Comparison of ENCODE assay signal across 11 mouse cellular contexts in the genomic region with DNA sequence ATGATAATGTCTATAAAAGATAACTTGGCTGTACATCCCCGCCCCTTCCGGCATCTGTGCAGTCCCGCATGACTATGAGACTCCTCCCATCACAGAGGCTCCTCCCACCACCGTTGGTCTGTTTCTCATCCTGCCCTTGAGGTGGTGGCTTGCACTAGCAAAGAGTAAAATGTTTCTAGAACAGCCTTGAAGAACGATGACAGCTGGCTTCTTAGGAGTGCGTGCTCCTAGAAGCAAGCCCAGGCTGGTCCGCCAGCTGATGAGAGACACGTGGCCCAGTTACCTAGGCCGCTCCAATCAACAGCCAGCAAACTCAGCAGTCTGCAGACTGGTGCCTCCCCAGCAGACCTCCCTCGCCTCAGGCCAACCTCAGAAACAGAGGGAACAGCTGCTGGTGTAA. TPM values are rescaled to one million over a fixed set of nuclear protein-coding genes. Genes with fewer than 3 reads are reported as not detected.
DNase-seq lines count a peak whose midpoint lies in the region; ATAC-seq and TF ChIP-seq lines count a peak whose summit lies in the region.
"Had no signal": no experiment of that assay in that cellular context is flagged by ENCODE, and none has a peak within 500 bp of the region (broad histone marks: within the 10 kb centered on the region; RNA-seq: fewer than 3 reads in every experiment).

No protein-coding gene starts in this region.

- H3K4me1 ChIP-seq in thymus, adult 2 months (replicated peaks; ENCODE audit: control insufficient read depth, insufficient read depth, low read length) = no peaks in the 10 kb centered on the region; the same call in none of the 2 replicates
- H3K4me1 ChIP-seq in hindbrain, embryonic 16.5 days (ENCODE audit: control insufficient read depth, insufficient read depth, low read depth, low read length) = peaks cover 3% of the 10 kb centered on the region; the same call in 1 of the 2 replicates
- peaks cover 4% of the 10 kb centered on the region; the same call in 1 of the 2 replicates for H3K4me1 ChIP-seq in stomach, embryonic 16.5 days (ENCODE audit: control insufficient read depth, insufficient read depth, low read length)
- 0 out of 2 replicates have a peak, but pooled peaks cover 3% of the 10 kb centered on the region for H3K4me1 ChIP-seq in forebrain, embryonic 11.5 days (replicated peaks; ENCODE audit: control insufficient read depth, insufficient read depth, low read length)

- TF ChIP-seq POLR2A in thymus, adult 2 months (IDR thresholded peaks at IDR 0.05; ENCODE audit: control insufficient read depth, extremely low read depth, insufficient read depth, low read length, poor library complexity) = no peak

- H3K4me3 ChIP-seq in thymus, adult 2 months (ENCODE audit: control insufficient read depth, insufficient read depth, low read length) = no peak overlapping the region
- no peak overlapping the region for H3K4me3 ChIP-seq in hindbrain, embryonic 16.5 days (ENCODE audit: low read length)
- H3K4me3 ChIP-seq in stomach, embryonic 16.5 days (replicated peaks; ENCODE audit: low read length) = no peak overlapping the region
- H3K4me3 ChIP-seq in forebrain, embryonic 11.5 days (ENCODE audit: low read depth, low read length) = no peak overlapping the region
- H3K4me3 ChIP-seq: midbrain, embryonic 15.5 days had no signal

- no peaks in the 10 kb centered on the region for H3K9me3 ChIP-seq in hindbrain, embryonic 16.5 days (ENCODE audit: control insufficient read depth, low read length)
- H3K9me3 ChIP-seq in stomach, embryonic 16.5 days (replicated peaks; ENCODE audit: control insufficient read depth, low read length) = no peaks in the 10 kb centered on the region
- no peaks in the 10 kb centered on the region for H3K9me3 ChIP-seq in forebrain, embryonic 11.5 days (ENCODE audit: control insufficient read depth, low read length)
- H3K9me3 ChIP-seq: G1E; midbrain, embryonic 15.5 days had no signal

- WGBS in thymus, adult 2 months = 60% methylated on average over 10 of the region's 10 CpGs
- WGBS in hindbrain, embryonic 16.5 days = 51% methylated on average over 10 of the region's 10 CpGs
- 23% methylated on average over 10 of the region's 10 CpGs for WGBS in stomach, embryonic 16.5 days
- WGBS in forebrain, embryonic 11.5 days = 49% methylated on average over 10 of the region's 10 CpGs

- no peaks in the 10 kb centered on the region for H3K36me3 ChIP-seq in thymus, adult 2 months (ENCODE audit: control insufficient read depth, insufficient read depth, low read length)
- no peaks in the 10 kb centered on the region for H3K36me3 ChIP-seq in hindbrain, embryonic 16.5 days (ENCODE audit: control insufficient read depth, insufficient read depth, low read length)
- H3K36me3 ChIP-seq in stomach, embryonic 16.5 days (ENCODE audit: control insufficient read depth, insufficient read depth, low read length) = no peaks in the 10 kb centered on the region
- no peaks in the 10 kb centered on the region for H3K36me3 ChIP-seq in forebrain, embryonic 11.5 days (ENCODE audit: control insufficient read depth, insufficient read depth, low read length)
- H3K36me3 ChIP-seq: G1E; midbrain, embryonic 15.5 days had no signal

- no peak overlapping the region for H3K4me2 ChIP-seq in hindbrain, embryonic 16.5 days (ENCODE audit: low read length)
- no peak overlapping the region for H3K4me2 ChIP-seq in stomach, embryonic 16.5 days (ENCODE audit: low read depth, low read length)
- H3K4me2 ChIP-seq in forebrain, embryonic 11.5 days (ENCODE audit: low read depth, low read length, severe bottlenecking) = no peak overlapping the region
- H3K4me2 ChIP-seq: midbrain, embryonic 15.5 days had no signal

- ATAC-seq in hindbrain, embryonic 16.5 days = peak; percentile 50; the same call in 1 of the 2 replicates
- peak; percentile 57; the same call in 1 of the 2 replicates for ATAC-seq in stomach, embryonic 16.5 days (ENCODE audit: insufficient read depth, low FRiP score)
- no peak for ATAC-seq in erythroblast, adult 5-6 weeks (replicated peaks; ENCODE audit: low FRiP score, poor library complexity, severe bottlenecking)
- no peak for ATAC-seq in forebrain, embryonic 11.5 days (replicated peaks; ENCODE audit: low FRiP score)
- ATAC-seq: midbrain, embryonic 15.5 days had no signal

- no peaks in the 10 kb centered on the region for H3K27me3 ChIP-seq in thymus, adult 2 months (ENCODE audit: control insufficient read depth, insufficient read depth, low read length)
- no peaks in the 10 kb centered on the region for H3K27me3 ChIP-seq in hindbrain, embryonic 16.5 days (replicated peaks; ENCODE audit: control insufficient read depth, insufficient read depth, low read length)
- H3K27me3 ChIP-seq in stomach, embryonic 16.5 days (ENCODE audit: control insufficient read depth, insufficient read depth, low read length) = no peaks in the 10 kb centered on the region
- H3K27me3 ChIP-seq in forebrain, embryonic 11.5 days (ENCODE audit: control insufficient read depth, insufficient read depth, low read length) = no peaks in the 10 kb centered on the region
- H3K27me3 ChIP-seq: midbrain, embryonic 15.5 days had no signal

- intact Hi-C loops in gastrocnemius, postnatal 14 days (cut with DNase I; ENCODE audit: low total_unique reads) = no loop called here

- peak overlapping the region; percentile 7; the same call in 1 of the 2 replicates for H3K27ac ChIP-seq in thymus, adult 2 months (ENCODE audit: control insufficient read depth, insufficient read depth, low read length)
- no peak overlapping the region for H3K27ac ChIP-seq in hindbrain, embryonic 16.5 days (ENCODE audit: low read depth, low read length)
- H3K27ac ChIP-seq in stomach, embryonic 16.5 days (ENCODE audit: low read length) = no peak overlapping the region
- no peak overlapping the region for H3K27ac ChIP-seq in forebrain, embryonic 11.5 days (ENCODE audit: low read depth, low read length)
- H3K27ac ChIP-seq: midbrain, embryonic 15.5 days had no signal

- no peak for TF ChIP-seq CTCF in thymus, adult 2 months (IDR thresholded peaks at IDR 0.05; ENCODE audit: borderline replicate concordance, control insufficient read depth, extremely low read depth, insufficient read depth, low read length, poor library complexity)

- no peak overlapping the region for H3K9ac ChIP-seq in hindbrain, embryonic 16.5 days (ENCODE audit: low read depth, low read length)
- no peak overlapping the region; the same call in 1 of the 2 replicates for H3K9ac ChIP-seq in stomach, embryonic 16.5 days (ENCODE audit: low read length)
- no peak overlapping the region for H3K9ac ChIP-seq in forebrain, embryonic 11.5 days (ENCODE audit: low read length)
- H3K9ac ChIP-seq: midbrain, embryonic 15.5 days had no signal

- DNase-seq in gastrocnemius, postnatal 14 days = peak; percentile 18
- DNase-seq in gastrocnemius, postnatal 25 days = no peak
- DNase-seq in thymus, adult 2 months = no peak
- DNase-seq in thymus, postnatal 25 days = no peak
- DNase-seq in forebrain, embryonic 11.5 days (ENCODE audit: low spot score) = no peak

RNA-seq across cellular contexts. Expression of a gene that starts 21.1 kb away (rescaled TPM):
- 100 to 1,000 TPM; 134 to 138 TPM for total RNA-seq in gastrocnemius, postnatal 14 days (2021)
- total RNA-seq in gastrocnemius, postnatal 25 days (2021) = 100 to 1,000 TPM; 145 to 167 TPM
- polyA plus RNA-seq in thymus, adult 2 months (2012; rRNA removed) = 60.7 and 69.7 TPM in 2 replicates
- 54.5 and 54.6 TPM in 2 replicates for polyA plus RNA-seq in hindbrain, embryonic 16.5 days (2015; fragmentation: Nextera tagmentation; extraction: Ambion mirVana)
- 14.6 and 16.5 TPM in 2 replicates for polyA plus RNA-seq in stomach, embryonic 16.5 days (2015; fragmentation: Nextera tagmentation; extraction: Ambion mirVana)
- total RNA-seq in erythroblast, adult 5-6 weeks (2015; ENCODE audit: low replicate concordance) = 2.1 and 2.5 TPM in 2 replicates
- 3.2 and 7.8 TPM in 2 replicates for total RNA-seq in erythroblast, adult 5-6 weeks (2017; ENCODE audit: low replicate concordance)
- 19.1 and 21.3 TPM in 2 replicates for polyA plus RNA-seq in forebrain, embryonic 11.5 days (2014; fragmentation: Nextera tagmentation; extraction: Ambion mirVana)

RNA-seq across cellular contexts. Expression of a gene that starts 45.4 kb away (rescaled TPM):
- total RNA-seq in gastrocnemius, postnatal 14 days (2021) = not detected
- total RNA-seq in gastrocnemius, postnatal 25 days (2021) = not detected
- polyA plus RNA-seq in thymus, adult 2 months (2012; rRNA removed) = 0.27 and 0.28 TPM in 2 replicates
- polyA plus RNA-seq in hindbrain, embryonic 16.5 days (2015; fragmentation: Nextera tagmentation; extraction: Ambion mirVana) = 0.10 and 0.26 TPM in 2 replicates
- not detected in 2 replicates for polyA plus RNA-seq in stomach, embryonic 16.5 days (2015; fragmentation: Nextera tagmentation; extraction: Ambion mirVana)
- total RNA-seq in erythroblast, adult 5-6 weeks (2015; ENCODE audit: low replicate concordance) = not detected in 2 replicates
- total RNA-seq in erythroblast, adult 5-6 weeks (2017; ENCODE audit: low replicate concordance) = not detected in 2 replicates
- not detected in 2 replicates for polyA plus RNA-seq in forebrain, embryonic 11.5 days (2014; fragmentation: Nextera tagmentation; extraction: Ambion mirVana)
- total RNA-seq: common myeloid progenitor, adult 5-6 weeks; G1E had no signal
- polyA plus RNA-seq: G1E had no signal

Comparison
In these comparisons a context has a peak if more than half of its experiments do, and no peak if none do; other contexts are left out.
1. ATAC-seq: peak in hindbrain, embryonic 16.5 days (single experiment) and stomach, embryonic 16.5 days (single experiment); none in erythroblast, adult 5-6 weeks (single experiment) and forebrain, embryonic 11.5 days (single experiment).